Mouse (Mus musculus): Measurements from ENCODE around the gene Gsg1l2. TPM values are rescaled to one million over a fixed set of nuclear protein-coding genes. Genes with fewer than 3 reads are reported as not detected.
A peak's percentile ranks its signal among the peaks of the same experiment; 100 is the strongest.

Gsg1l2 gene
- polyA plus RNA-seq, 1 experiment from 2014 or later, result not detected

DNA sequence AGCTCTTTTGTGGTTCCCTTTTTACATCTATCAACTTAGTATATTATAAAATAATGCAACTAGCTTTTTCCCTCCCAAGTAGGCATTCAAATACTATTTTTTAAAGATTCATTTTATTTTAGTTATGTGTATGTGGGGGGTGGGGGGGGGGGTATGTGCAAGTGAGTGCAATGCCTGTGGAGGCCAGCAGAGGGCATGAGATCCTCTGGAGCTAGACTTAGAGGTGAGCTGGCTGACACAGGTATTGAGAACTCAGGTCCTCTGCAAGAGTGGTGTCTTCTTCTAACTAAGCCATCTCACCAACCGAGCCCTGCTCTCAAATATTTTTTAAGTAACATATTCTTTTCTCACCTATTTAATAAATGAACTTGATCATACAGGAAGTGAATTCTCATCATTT, 31.1 kb downstream of the Gsg1l2 start:
- 96% methylated on average over 1 of the region's 1 CpGs for WGBS
- H3K9me3 ChIP-seq (ENCODE audit: control insufficient read depth, low read length), result no peaks in the 10 kb centered on the region
- H3K27ac ChIP-seq (replicated peaks; ENCODE audit: low read depth, low read length), result no peak overlapping the region
- H3K9ac ChIP-seq (replicated peaks; ENCODE audit: low read length), result no peak overlapping the region
- DNase-seq (no peak), ATAC-seq (ENCODE audit: low FRiP score, low TSS enrichment) (no peak)
- no peaks in the 10 kb centered on the region for H3K4me1 ChIP-seq (ENCODE audit: control insufficient read depth, insufficient read depth, low read length)
- H3K36me3 ChIP-seq (ENCODE audit: control insufficient read depth, insufficient read depth, low read length), result no peaks in the 10 kb centered on the region
- no peak overlapping the region for H3K4me2 ChIP-seq (ENCODE audit: low read length)
- no peak overlapping the region for H3K4me3 ChIP-seq (replicated peaks; ENCODE audit: low read depth, low read length)
- no peaks in the 10 kb centered on the region for H3K27me3 ChIP-seq (ENCODE audit: control insufficient read depth, insufficient read depth, low read length)

GRCm38 (mm10) chr11:67806832-67807597, 32.6 kb downstream of the Gsg1l2 start:
- DNase-seq (no peak), ATAC-seq (ENCODE audit: low FRiP score, low TSS enrichment) (no peak)
- Histone ChIP-seq H3K4me2 (ENCODE audit: low read length) (no peak overlapping the region), H3K9ac (replicated peaks; ENCODE audit: low read length) (no peak overlapping the region), H3K9me3 (ENCODE audit: control insufficient read depth, low read length) (no peaks in the 10 kb centered on the region), H3K4me1 (ENCODE audit: control insufficient read depth, insufficient read depth, low read length) (no peaks in the 10 kb centered on the region), H3K27ac (replicated peaks; ENCODE audit: low read depth, low read length) (no peak overlapping the region), H3K4me3 (replicated peaks; ENCODE audit: low read depth, low read length) (no peak overlapping the region), H3K36me3 (ENCODE audit: control insufficient read depth, insufficient read depth, low read length) (no peaks in the 10 kb centered on the region), H3K27me3 (ENCODE audit: control insufficient read depth, insufficient read depth, low read length) (no peaks in the 10 kb centered on the region)
- 84% methylated on average over 11 of the region's 11 CpGs for WGBS

- Histone ChIP-seq H3K27me3 (ENCODE audit: control insufficient read depth, insufficient read depth, low read length) (no peaks in the 10 kb centered on the region), H3K4me2 (ENCODE audit: low read length) (no peak overlapping the region), H3K27ac (replicated peaks; ENCODE audit: low read depth, low read length) (no peak overlapping the region), H3K36me3 (ENCODE audit: control insufficient read depth, insufficient read depth, low read length) (no peaks in the 10 kb centered on the region), H3K9me3 (ENCODE audit: control insufficient read depth, low read length) (no peaks in the 10 kb centered on the region), H3K4me1 (ENCODE audit: control insufficient read depth, insufficient read depth, low read length) (no peaks in the 10 kb centered on the region), H3K4me3 (replicated peaks; ENCODE audit: low read depth, low read length) (no peak overlapping the region), H3K9ac (replicated peaks; ENCODE audit: low read length) (no peak overlapping the region)
- no peak for DNase-seq
- ATAC-seq (ENCODE audit: low FRiP score, low TSS enrichment), result no peak
- WGBS, result 79% methylated on average over 5 of the region's 5 CpGs
Measured at GRCm38 (mm10) chr11:67808051-67808450, 33.6 kb downstream of the Gsg1l2 start.

DNA sequence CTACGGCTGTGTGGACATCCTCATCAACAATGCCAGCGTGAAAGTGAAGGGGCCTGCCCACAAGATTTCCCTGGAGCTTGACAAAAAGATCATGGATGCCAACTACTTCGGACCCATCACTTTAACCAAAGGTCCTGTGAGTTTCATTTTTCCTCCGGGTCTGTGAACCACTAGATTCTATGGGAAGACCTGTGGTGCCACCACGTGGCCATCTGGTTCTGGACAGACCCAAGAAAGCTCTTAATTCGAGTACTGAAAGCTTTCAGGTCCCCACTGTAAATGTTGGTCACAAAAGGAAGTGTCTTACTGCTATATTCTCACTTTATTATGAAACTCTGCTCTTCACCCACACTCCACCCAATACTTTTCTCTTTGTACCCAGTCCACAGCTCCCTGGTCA, 37.1 kb downstream of the Gsg1l2 start:
- ATAC-seq (ENCODE audit: low FRiP score, low TSS enrichment) (no peak), DNase-seq (no peak)
- Histone ChIP-seq H3K27me3 (ENCODE audit: control insufficient read depth, insufficient read depth, low read length) (no peaks in the 10 kb centered on the region), H3K4me3 (replicated peaks; ENCODE audit: low read depth, low read length) (no peak overlapping the region), H3K36me3 (ENCODE audit: control insufficient read depth, insufficient read depth, low read length) (no peaks in the 10 kb centered on the region), H3K27ac (replicated peaks; ENCODE audit: low read depth, low read length) (no peak overlapping the region), H3K9ac (replicated peaks; ENCODE audit: low read length) (no peak overlapping the region), H3K4me1 (ENCODE audit: control insufficient read depth, insufficient read depth, low read length) (no peaks in the 10 kb centered on the region), H3K4me2 (ENCODE audit: low read length) (no peak overlapping the region), H3K9me3 (ENCODE audit: control insufficient read depth, low read length) (no peaks in the 10 kb centered on the region)
- WGBS, result 82% methylated on average over 6 of the region's 6 CpGs

DNA sequence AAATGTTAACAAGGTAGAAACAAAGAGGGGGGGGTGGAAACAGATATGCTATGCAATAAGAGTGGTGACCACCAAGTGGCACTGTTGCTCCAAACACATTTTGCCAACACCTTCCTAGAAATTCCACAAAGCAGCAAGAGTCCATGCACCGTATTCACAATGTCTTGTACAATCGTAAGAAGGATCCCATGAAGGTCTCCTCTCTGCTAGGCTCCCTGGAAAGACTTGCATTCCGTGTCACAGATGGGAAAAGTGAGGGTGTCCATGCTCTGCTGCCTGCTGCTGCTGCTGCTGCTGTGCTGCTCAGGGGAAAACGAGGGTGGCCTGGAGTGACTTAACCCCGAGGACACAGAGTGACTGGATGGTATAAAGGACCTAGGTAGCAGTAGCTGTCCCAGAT, 45.2 kb downstream of the Gsg1l2 start:
- Histone ChIP-seq H3K9ac (replicated peaks; ENCODE audit: low read length) (peak overlapping the region; percentile 26; the same call in 1 of the 2 replicates), H3K4me2 (ENCODE audit: low read length) (peak overlapping the region; percentile 41), H3K36me3 (ENCODE audit: control insufficient read depth, insufficient read depth, low read length) (no peaks in the 10 kb centered on the region), H3K4me3 (replicated peaks; ENCODE audit: low read depth, low read length) (no peak overlapping the region), H3K4me1 (ENCODE audit: control insufficient read depth, insufficient read depth, low read length) (no peaks in the 10 kb centered on the region), H3K27ac (replicated peaks; ENCODE audit: low read depth, low read length) (no peak overlapping the region; the same call in 1 of the 2 replicates), H3K9me3 (ENCODE audit: control insufficient read depth, low read length) (no peaks in the 10 kb centered on the region), H3K27me3 (ENCODE audit: control insufficient read depth, insufficient read depth, low read length) (no peaks in the 10 kb centered on the region)
- DNase-seq (peak; percentile 80), ATAC-seq (ENCODE audit: low FRiP score, low TSS enrichment) (no peak)
- WGBS, result 17% methylated on average over 5 of the region's 5 CpGs

GRCm38 (mm10) chr11:67820221-67820620, 45.8 kb downstream of the Gsg1l2 start:
- no peak overlapping the region for H3K9ac ChIP-seq (replicated peaks; ENCODE audit: low read length)
- no peaks in the 10 kb centered on the region for H3K4me1 ChIP-seq (ENCODE audit: control insufficient read depth, insufficient read depth, low read length)
- no peaks in the 10 kb centered on the region for H3K36me3 ChIP-seq (ENCODE audit: control insufficient read depth, insufficient read depth, low read length)
- H3K4me3 ChIP-seq (replicated peaks; ENCODE audit: low read depth, low read length), result no peak overlapping the region
- no peak overlapping the region for H3K27ac ChIP-seq (replicated peaks; ENCODE audit: low read depth, low read length)
- peak; percentile 67 for DNase-seq
- H3K9me3 ChIP-seq (ENCODE audit: control insufficient read depth, low read length), result no peaks in the 10 kb centered on the region
- no peaks in the 10 kb centered on the region for H3K27me3 ChIP-seq (ENCODE audit: control insufficient read depth, insufficient read depth, low read length)
- 27% methylated on average over 4 of the region's 4 CpGs for WGBS
- ATAC-seq (ENCODE audit: low FRiP score, low TSS enrichment), result no peak
- H3K4me2 ChIP-seq (ENCODE audit: low read length), result no peak overlapping the region

DNA sequence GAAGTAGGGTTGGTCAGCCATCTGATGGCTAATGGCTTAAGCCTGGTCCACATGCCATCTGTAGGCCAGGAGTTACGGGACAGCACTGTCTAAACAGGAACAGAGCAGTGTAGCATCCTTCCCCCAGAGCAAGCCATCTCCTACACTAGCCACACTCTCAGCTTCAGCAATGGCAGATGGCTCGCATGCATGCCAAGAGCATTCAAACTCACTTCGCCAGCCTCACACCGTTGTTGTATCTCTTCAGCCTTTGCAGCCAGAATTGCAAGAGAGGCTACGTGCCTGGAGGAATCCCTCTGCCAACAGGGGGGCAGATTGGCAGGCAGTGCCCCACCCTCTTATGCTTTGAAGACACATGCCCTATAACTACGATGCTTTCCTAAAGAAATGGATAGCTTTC, 47.2 kb downstream of the Gsg1l2 start:
- 91% methylated on average over 6 of the region's 6 CpGs for WGBS
- no peaks in the 10 kb centered on the region for H3K9me3 ChIP-seq (ENCODE audit: control insufficient read depth, low read length)
- no peak overlapping the region for H3K27ac ChIP-seq (replicated peaks; ENCODE audit: low read depth, low read length)

GRCm38 (mm10) chr11:67828360-67829059, 54.1 kb downstream of the Gsg1l2 start:
- DNase-seq (no peak), ATAC-seq (ENCODE audit: low FRiP score, low TSS enrichment) (no peak)
- H3K9me3 ChIP-seq (ENCODE audit: control insufficient read depth, low read length), result no peaks in the 10 kb centered on the region
- no peak overlapping the region for H3K4me3 ChIP-seq (replicated peaks; ENCODE audit: low read depth, low read length)
- no peaks in the 10 kb centered on the region for H3K27me3 ChIP-seq (ENCODE audit: control insufficient read depth, insufficient read depth, low read length)
- no peak overlapping the region for H3K27ac ChIP-seq (replicated peaks; ENCODE audit: low read depth, low read length)
- no peak overlapping the region for H3K4me2 ChIP-seq (ENCODE audit: low read length)
- no peaks in the 10 kb centered on the region for H3K36me3 ChIP-seq (ENCODE audit: control insufficient read depth, insufficient read depth, low read length)
- WGBS, result 48% methylated on average over 12 of the region's 12 CpGs
- H3K9ac ChIP-seq (replicated peaks; ENCODE audit: low read length), result no peak overlapping the region
- H3K4me1 ChIP-seq (ENCODE audit: control insufficient read depth, insufficient read depth, low read length), result no peaks in the 10 kb centered on the region

More for the DNA sequence above, 47.2 kb downstream of the Gsg1l2 start:
- ATAC-seq (ENCODE audit: low FRiP score, low TSS enrichment), result no peak
- Histone ChIP-seq H3K9ac (replicated peaks; ENCODE audit: low read length) (no peak overlapping the region), H3K4me2 (ENCODE audit: low read length) (no peak overlapping the region), H3K4me3 (replicated peaks; ENCODE audit: low read depth, low read length) (no peak overlapping the region), H3K4me1 (ENCODE audit: control insufficient read depth, insufficient read depth, low read length) (no peaks in the 10 kb centered on the region), H3K36me3 (ENCODE audit: control insufficient read depth, insufficient read depth, low read length) (no peaks in the 10 kb centered on the region), H3K27me3 (ENCODE audit: control insufficient read depth, insufficient read depth, low read length) (no peaks in the 10 kb centered on the region)
- DNase-seq, result no peak

GRCm38 (mm10) chr11:67829530-67829929, 55.1 kb downstream of the Gsg1l2 start:
- H3K36me3 ChIP-seq (ENCODE audit: control insufficient read depth, insufficient read depth, low read length), result no peaks in the 10 kb centered on the region
- H3K4me3 ChIP-seq (replicated peaks; ENCODE audit: low read depth, low read length), result no peak overlapping the region
- no peak overlapping the region for H3K27ac ChIP-seq (replicated peaks; ENCODE audit: low read depth, low read length)
- H3K9ac ChIP-seq (replicated peaks; ENCODE audit: low read length), result no peak overlapping the region
- H3K9me3 ChIP-seq (ENCODE audit: control insufficient read depth, low read length), result no peaks in the 10 kb centered on the region
- H3K4me2 ChIP-seq (ENCODE audit: low read length), result no peak overlapping the region
- no peaks in the 10 kb centered on the region for H3K27me3 ChIP-seq (ENCODE audit: control insufficient read depth, insufficient read depth, low read length)
- no peaks in the 10 kb centered on the region for H3K4me1 ChIP-seq (ENCODE audit: control insufficient read depth, insufficient read depth, low read length)
- DNase-seq (no peak), ATAC-seq (ENCODE audit: low FRiP score, low TSS enrichment) (no peak)
- 87% methylated on average over 6 of the region's 6 CpGs for WGBS

Measured in midbrain, embryonic 14.5 days (tissue).